Mouse (Mus musculus): Measurements from ENCODE around the gene Nek10.

DNA sequence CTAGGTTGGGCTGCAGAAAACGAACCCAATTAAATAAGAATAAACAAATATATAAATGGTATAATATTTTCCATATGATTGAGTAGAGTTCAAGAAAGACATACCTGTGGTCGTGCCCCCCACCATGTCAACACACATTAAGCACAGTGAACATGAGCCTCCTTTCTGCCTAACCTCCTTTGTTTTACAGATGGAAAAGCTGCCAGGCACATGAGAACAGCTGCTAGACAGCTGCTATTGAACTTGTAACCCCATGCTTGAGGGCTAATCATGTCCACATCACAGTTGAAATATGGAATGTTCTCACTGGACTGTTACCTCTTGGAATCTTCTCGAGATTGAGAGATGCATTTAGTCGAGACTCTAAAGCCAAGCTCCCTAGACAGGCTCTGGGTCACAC lies 245.0 kb downstream of the Nek10 start:
- TF ChIP-seq CTCF (IDR thresholded peaks at IDR 0.05; ENCODE audit: borderline replicate concordance, insufficient read depth, low read depth, low read length) (no peak), POLR2A (IDR thresholded peaks at IDR 0.05; ENCODE audit: borderline replicate concordance, insufficient read depth, low read length) (no peak)

Data from cerebellum, adult 2 months (tissue).